Mouse (Mus musculus): ENCODE measurements at regions not wholly inside any gene's neighbourhood (a gene's known extent, or its start where the extent isn't known, plus 50 kb on each side); places are given as distances from the start of the nearest gene placed in this dataset.

- no peak for TF ChIP-seq CTCF (conservative IDR thresholded peaks at IDR 0.05; ENCODE audit: low read length)
- TF ChIP-seq POU5F1 (IDR thresholded peaks at IDR 0.05; ENCODE audit: borderline replicate concordance, low read length) = no peak
Observed at GRCm38 (mm10) chr9:31560226-31560556, 95.9 kb upstream of the Tmem45b start.
